ENCODE assay signal across 9 mouse cellular contexts in genomic region chr12:103977846-103978245, GRCm38 (mm10). TPM values are rescaled to one million over a fixed set of nuclear protein-coding genes. Genes with fewer than 3 reads are reported as not detected.
DNase-seq lines count a peak whose midpoint lies in the region; ATAC-seq lines count a peak whose summit lies in the region.
"Had no signal": no experiment of that assay in that cellular context is flagged by ENCODE, and none has a peak within 500 bp of the region (broad histone marks: within the 10 kb centered on the region; RNA-seq: fewer than 3 reads in every experiment).

No protein-coding gene starts in this region.

- no peak overlapping the region for H3K27ac ChIP-seq in kidney, embryonic 14.5 days (ENCODE audit: low read depth, low read length)
- H3K27ac ChIP-seq: hindbrain, embryonic 15.5 days had no signal

- WGBS in kidney, embryonic 14.5 days, result 30% methylated on average over 5 of the region's 5 CpGs

- H3K27me3 ChIP-seq in kidney, embryonic 14.5 days (ENCODE audit: control insufficient read depth, insufficient read depth, low read length), result no peaks in the 10 kb centered on the region
- H3K27me3 ChIP-seq: hindbrain, embryonic 15.5 days had no signal

- DNase-seq in kidney, adult 9 months, result no peak
- peak; percentile 9 for DNase-seq in WW6 (ENCODE audit: low read depth, low spot score)
- DNase-seq in lung, postnatal 10 days, result peak; percentile 36
- no peak for DNase-seq in layer of hippocampus, adult 9-11 months
- no peak for DNase-seq in left cerebral cortex, adult 11 months (ENCODE audit: low spot score)
- DNase-seq in right cerebral cortex, postnatal 10 days (ENCODE audit: low spot score in 2 of 2), result no peak

- 0 out of 2 replicates have a peak overlapping the region, but pooled peaks have one; percentile 18 for H3K9ac ChIP-seq in kidney, embryonic 14.5 days (ENCODE audit: low read depth, low read length)
- H3K9ac ChIP-seq: hindbrain, embryonic 15.5 days had no signal

- H3K36me3 ChIP-seq in kidney, embryonic 14.5 days (ENCODE audit: control insufficient read depth, insufficient read depth, low read length), result no peaks in the 10 kb centered on the region
- H3K36me3 ChIP-seq: hindbrain, embryonic 15.5 days had no signal

- no peak overlapping the region for H3K4me3 ChIP-seq in kidney, embryonic 14.5 days (ENCODE audit: low read length)
- H3K4me3 ChIP-seq: hindbrain, embryonic 15.5 days had no signal

- H3K4me2 ChIP-seq in kidney, embryonic 14.5 days (replicated peaks; ENCODE audit: low read depth, low read length), result no peak overlapping the region
- H3K4me2 ChIP-seq: hindbrain, embryonic 15.5 days had no signal

- H3K4me1 ChIP-seq in kidney, embryonic 14.5 days (ENCODE audit: control insufficient read depth, insufficient read depth, low read length), result no peaks in the 10 kb centered on the region
- H3K4me1 ChIP-seq: hindbrain, embryonic 15.5 days had no signal

- peak; percentile 46; the same call in 1 of the 2 replicates for ATAC-seq in kidney, embryonic 14.5 days (ENCODE audit: low FRiP score, low TSS enrichment)
- peak; percentile 79 for ATAC-seq in common myeloid progenitor, adult 5-6 weeks (replicated peaks; ENCODE audit: low read depth, poor library complexity, severe bottlenecking)

- no peaks in the 10 kb centered on the region for H3K9me3 ChIP-seq in kidney, embryonic 14.5 days (ENCODE audit: control insufficient read depth, low read length)
- H3K9me3 ChIP-seq: hindbrain, embryonic 15.5 days had no signal

RNA-seq across cellular contexts. Expression of gene Serpina11, which starts 11.9 kb away (rescaled TPM):
- polyA plus RNA-seq in kidney, embryonic 14.5 days (2014; fragmentation: Nextera tagmentation; extraction: Ambion mirVana), result not detected in 2 replicates
- total RNA-seq in common myeloid progenitor, adult 5-6 weeks (2017), result not detected in 2 replicates
- polyA plus RNA-seq: hindbrain, embryonic 15.5 days had no signal

RNA-seq across cellular contexts. Expression of gene Serpina1e, which starts 19.1 kb away (rescaled TPM):
- 0.19 and 0.26 TPM in 2 replicates for polyA plus RNA-seq in kidney, embryonic 14.5 days (2014; fragmentation: Nextera tagmentation; extraction: Ambion mirVana)
- total RNA-seq in common myeloid progenitor, adult 5-6 weeks (2017), result not detected in 2 replicates

RNA-seq across cellular contexts. Expression of gene Serpina9, which starts 35.7 kb away (rescaled TPM):
- polyA plus RNA-seq in kidney, embryonic 14.5 days (2014; fragmentation: Nextera tagmentation; extraction: Ambion mirVana), result not detected in 2 replicates
- not detected in 2 replicates for total RNA-seq in common myeloid progenitor, adult 5-6 weeks (2017)

Comparison
In these comparisons a context has a peak if more than half of its experiments do, and no peak if none do; other contexts are left out.
1. DNase-seq: peak in WW6 (single experiment) and lung, postnatal 10 days (single experiment); none in kidney, adult 9 months (single experiment), layer of hippocampus, adult 9-11 months (single experiment), left cerebral cortex, adult 11 months (single experiment) and right cerebral cortex, postnatal 10 days (0 of 2).